Mouse (Mus musculus): ENCODE results near the gene Gas7. TPM values are rescaled to one million over a fixed set of nuclear protein-coding genes. Genes with fewer than 3 reads are reported as not detected.
A peak's percentile ranks its signal among the peaks of the same experiment; 100 is the strongest.

The Gas7 gene
- polyA plus RNA-seq, 1 experiment from 2014 or later = 26.6 TPM

DNA sequence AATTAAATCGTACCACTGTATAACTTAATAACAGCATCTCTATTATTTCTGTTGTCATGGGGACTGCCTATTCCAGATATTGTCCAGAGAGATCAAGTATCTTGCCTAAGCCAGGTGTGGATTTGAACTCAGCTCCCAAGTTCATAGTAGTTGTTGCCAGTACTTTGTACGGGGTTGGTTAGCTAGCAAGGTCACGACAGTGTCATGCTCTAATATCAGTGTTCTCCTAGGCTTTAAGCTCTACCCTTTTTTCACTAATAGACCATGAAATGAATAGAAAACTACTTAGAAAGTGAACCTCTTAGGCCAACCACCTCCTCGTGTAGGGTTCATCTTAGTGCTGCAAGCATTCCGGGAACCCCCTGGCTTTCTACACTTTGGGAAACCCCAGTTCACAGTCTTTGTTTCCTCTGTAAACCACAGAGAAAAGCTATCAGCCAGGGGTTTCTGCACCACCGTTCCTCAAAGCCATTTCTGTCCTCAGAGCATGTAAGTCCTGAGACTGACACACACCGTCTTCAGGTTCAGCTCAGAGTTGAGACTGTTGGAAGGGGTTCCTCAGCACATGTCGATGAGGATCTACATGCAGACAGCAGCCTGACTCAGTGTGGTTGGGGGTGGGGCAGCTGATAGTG is 108.9 kb downstream of the Gas7 start:
- Histone ChIP-seq H3K9me3 (no peaks in the 10 kb centered on the region), H3K4me1 (replicated peaks) (peaks cover 4% of the 10 kb centered on the region; the same call in 1 of the 2 replicates), H3K27me3 (no peaks in the 10 kb centered on the region), H3K9ac (no peak overlapping the region), H3K4me3 (no peak overlapping the region), H3K27ac (replicated peaks) (no peak overlapping the region), H3K4me2 (no peak overlapping the region), H3K36me3 (no peaks in the 10 kb centered on the region)
- WGBS = 87% methylated on average over 8 of the region's 8 CpGs
- no peak for ATAC-seq (ENCODE audit: low FRiP score, low read depth)

GRCm38 (mm10) chr11:67565512-67565911 is 110.3 kb downstream of the Gas7 start:
- Histone ChIP-seq H3K4me1 (replicated peaks) (peaks cover 3% of the 10 kb centered on the region; the same call in 1 of the 2 replicates), H3K4me2 (no peak overlapping the region), H3K27ac (replicated peaks) (no peak overlapping the region), H3K9ac (no peak overlapping the region), H3K9me3 (no peaks in the 10 kb centered on the region), H3K4me3 (no peak overlapping the region), H3K27me3 (no peaks in the 10 kb centered on the region), H3K36me3 (no peaks in the 10 kb centered on the region)
- ATAC-seq (ENCODE audit: low FRiP score, low read depth) = no peak
- 25% methylated on average over 4 of the region's 4 CpGs for WGBS

GRCm38 (mm10) chr11:67566704-67567103 is 111.5 kb downstream of the Gas7 start:
- WGBS = 86% methylated on average over 5 of the region's 5 CpGs
- H3K4me3 ChIP-seq = no peak overlapping the region

DNA sequence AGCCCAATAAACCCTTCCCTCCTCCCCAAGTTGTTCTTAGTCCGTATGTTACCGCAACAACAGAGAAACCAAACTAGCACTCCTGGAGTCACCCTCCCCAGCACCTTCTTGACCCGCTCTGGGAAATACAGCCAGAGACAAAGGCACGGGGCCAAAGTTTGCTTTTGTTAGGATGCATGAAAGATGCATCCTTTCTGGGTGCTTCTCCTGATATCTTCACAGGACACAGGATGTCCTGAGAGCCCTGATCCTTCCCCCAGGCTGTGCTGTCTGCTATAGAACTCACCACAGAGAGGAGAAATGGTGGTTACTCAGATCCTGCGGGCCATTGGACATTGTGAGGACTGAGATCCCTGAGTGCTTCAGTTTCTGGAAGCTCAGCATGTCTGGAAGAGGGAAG is 111.9 kb downstream of the Gas7 start:
- Histone ChIP-seq H3K4me3 (no peak overlapping the region), H3K27me3 (no peaks in the 10 kb centered on the region), H3K4me1 (replicated peaks) (peaks cover 12% of the 10 kb centered on the region), H3K9ac (no peak overlapping the region), H3K36me3 (no peaks in the 10 kb centered on the region), H3K9me3 (no peaks in the 10 kb centered on the region), H3K27ac (replicated peaks) (no peak overlapping the region), H3K4me2 (no peak overlapping the region)
- no peak for ATAC-seq (ENCODE audit: low FRiP score, low read depth)
- WGBS = 80% methylated on average over 5 of the region's 5 CpGs

More at GRCm38 (mm10) chr11:67566704-67567103, 111.5 kb downstream of the Gas7 start:
- no peak overlapping the region for H3K4me2 ChIP-seq
- peaks cover 12% of the 10 kb centered on the region for H3K4me1 ChIP-seq (replicated peaks)
- no peak overlapping the region for H3K27ac ChIP-seq (replicated peaks)
- no peak for ATAC-seq (ENCODE audit: low FRiP score, low read depth)
- no peaks in the 10 kb centered on the region for H3K36me3 ChIP-seq
- no peaks in the 10 kb centered on the region for H3K27me3 ChIP-seq
- no peak overlapping the region for H3K9ac ChIP-seq
- no peaks in the 10 kb centered on the region for H3K9me3 ChIP-seq

DNA sequence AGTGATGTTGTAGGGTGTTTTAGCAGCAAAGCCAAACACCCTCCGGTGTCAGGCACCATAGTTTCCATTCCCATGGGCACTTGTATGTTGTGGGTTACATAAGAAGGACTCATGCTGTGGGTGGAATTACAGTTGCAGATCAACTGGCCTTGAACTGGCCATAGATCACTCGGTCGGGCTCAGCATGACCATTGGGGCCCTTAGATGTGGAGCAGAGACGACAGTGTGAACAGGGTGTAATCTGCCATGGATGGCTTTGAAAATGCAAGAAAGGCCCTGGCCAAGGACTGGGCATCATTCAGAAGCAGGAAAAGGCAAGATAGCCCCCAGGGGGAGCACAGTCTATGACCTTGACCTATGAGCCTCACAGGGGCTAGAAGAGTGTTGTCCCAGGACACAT is 112.8 kb downstream of the Gas7 start:
- H3K9ac ChIP-seq = no peak overlapping the region
- WGBS = 83% methylated on average over 4 of the region's 4 CpGs
- H3K36me3 ChIP-seq = no peaks in the 10 kb centered on the region
- H3K9me3 ChIP-seq = no peaks in the 10 kb centered on the region
- H3K27me3 ChIP-seq = no peaks in the 10 kb centered on the region
- H3K4me1 ChIP-seq (replicated peaks) = peaks cover 12% of the 10 kb centered on the region
- ATAC-seq (ENCODE audit: low FRiP score, low read depth) = no peak
- no peak overlapping the region for H3K4me2 ChIP-seq
- no peak overlapping the region for H3K27ac ChIP-seq (replicated peaks)
- H3K4me3 ChIP-seq = no peak overlapping the region

DNA sequence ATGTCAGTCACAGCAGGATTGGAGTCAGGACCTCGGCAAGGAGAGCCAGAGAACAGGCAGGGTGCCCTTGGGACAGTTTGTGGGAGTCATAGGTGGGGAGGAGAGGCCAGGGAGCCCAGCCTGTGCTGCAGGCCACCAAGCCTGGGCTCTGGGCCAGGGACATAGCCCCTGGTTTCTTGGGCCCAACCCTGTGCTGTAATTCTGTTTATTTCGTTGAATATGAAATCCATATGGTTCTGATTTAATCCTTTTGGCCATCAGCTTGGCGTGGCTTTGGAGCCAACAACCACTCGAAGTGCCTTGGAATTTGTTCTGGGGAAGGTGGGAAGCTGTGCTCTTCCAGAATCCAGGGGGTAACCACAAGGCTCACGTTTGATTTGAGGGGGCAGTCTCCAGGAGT is 113.6 kb downstream of the Gas7 start:
- H3K9ac ChIP-seq = no peak overlapping the region
- no peak for ATAC-seq (ENCODE audit: low FRiP score, low read depth)
- no peak overlapping the region for H3K4me2 ChIP-seq
- H3K4me1 ChIP-seq (replicated peaks) = peaks cover 12% of the 10 kb centered on the region
- 80% methylated on average over 5 of the region's 5 CpGs for WGBS
- H3K9me3 ChIP-seq = no peaks in the 10 kb centered on the region
- H3K27ac ChIP-seq (replicated peaks) = no peak overlapping the region
- no peak overlapping the region for H3K4me3 ChIP-seq
- H3K36me3 ChIP-seq = no peaks in the 10 kb centered on the region
- no peaks in the 10 kb centered on the region for H3K27me3 ChIP-seq

GRCm38 (mm10) chr11:67570947-67571346 is 115.7 kb downstream of the Gas7 start:
- ATAC-seq (ENCODE audit: low FRiP score, low read depth) = no peak

DNA sequence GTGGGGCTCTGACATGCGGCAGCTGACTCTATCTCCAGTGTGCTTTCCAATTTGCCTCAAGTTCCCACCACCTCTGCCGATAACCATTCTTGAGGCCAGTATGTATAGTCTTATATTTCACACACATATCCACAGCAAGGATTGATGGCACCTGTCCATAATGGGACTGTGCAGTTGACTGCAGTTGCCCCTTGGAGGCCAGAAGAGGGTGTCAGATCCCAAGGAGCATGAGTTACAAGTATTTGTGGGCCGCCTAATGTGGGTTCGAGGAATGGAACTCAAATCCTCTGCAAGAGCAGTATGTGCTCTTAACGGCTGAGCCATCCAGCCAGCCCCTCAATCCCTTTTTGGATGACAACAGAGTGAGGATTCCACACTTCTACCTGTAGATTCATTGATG is 119.1 kb downstream of the Gas7 start:
- Histone ChIP-seq H3K27me3 (no peaks in the 10 kb centered on the region), H3K36me3 (no peaks in the 10 kb centered on the region), H3K27ac (replicated peaks) (no peak overlapping the region), H3K4me1 (replicated peaks) (peaks cover 12% of the 10 kb centered on the region), H3K4me2 (no peak overlapping the region), H3K4me3 (no peak overlapping the region), H3K9ac (no peak overlapping the region), H3K9me3 (no peaks in the 10 kb centered on the region)
- ATAC-seq (ENCODE audit: low FRiP score, low read depth) = no peak
- 88% methylated on average over 5 of the region's 5 CpGs for WGBS

More at GRCm38 (mm10) chr11:67570947-67571346, 115.7 kb downstream of the Gas7 start:
- peak overlapping the region; percentile 56 for H3K27ac ChIP-seq (replicated peaks)
- WGBS = 24% methylated on average over 8 of the region's 8 CpGs
- no peaks in the 10 kb centered on the region for H3K27me3 ChIP-seq
- peaks cover 12% of the 10 kb centered on the region for H3K4me1 ChIP-seq (replicated peaks)
- no peak overlapping the region for H3K4me3 ChIP-seq
- H3K4me2 ChIP-seq = no peak overlapping the region
- no peaks in the 10 kb centered on the region for H3K36me3 ChIP-seq
- H3K9me3 ChIP-seq = no peaks in the 10 kb centered on the region
- no peak overlapping the region for H3K9ac ChIP-seq

GRCm38 (mm10) chr11:67577472-67577871 is 122.2 kb downstream of the Gas7 start:
- no peak overlapping the region; the same call in 1 of the 2 replicates for H3K27ac ChIP-seq (replicated peaks)
- 81% methylated on average over 5 of the region's 5 CpGs for WGBS
- no peak overlapping the region for H3K4me2 ChIP-seq
- no peak for ATAC-seq (ENCODE audit: low FRiP score, low read depth)
- H3K9me3 ChIP-seq = no peaks in the 10 kb centered on the region
- H3K27me3 ChIP-seq = no peaks in the 10 kb centered on the region
- H3K36me3 ChIP-seq = no peaks in the 10 kb centered on the region
- no peak overlapping the region for H3K9ac ChIP-seq
- no peak overlapping the region for H3K4me3 ChIP-seq
- no peaks in the 10 kb centered on the region; the same call in 1 of the 2 replicates for H3K4me1 ChIP-seq (replicated peaks)

GRCm38 (mm10) chr11:67577994-67578393 is 122.8 kb downstream of the Gas7 start:
- Histone ChIP-seq H3K36me3 (no peaks in the 10 kb centered on the region), H3K27ac (replicated peaks) (no peak overlapping the region), H3K4me3 (no peak overlapping the region), H3K9ac (no peak overlapping the region), H3K9me3 (no peaks in the 10 kb centered on the region), H3K27me3 (no peaks in the 10 kb centered on the region), H3K4me2 (no peak overlapping the region), H3K4me1 (replicated peaks) (no peaks in the 10 kb centered on the region; the same call in 1 of the 2 replicates)
- ATAC-seq (ENCODE audit: low FRiP score, low read depth) = no peak
- WGBS = 86% methylated on average over 4 of the region's 4 CpGs

GRCm38 (mm10) chr11:67579136-67579535 is 123.9 kb downstream of the Gas7 start:
- 74% methylated on average over 9 of the region's 9 CpGs for WGBS
- Histone ChIP-seq H3K4me1 (replicated peaks) (no peaks in the 10 kb centered on the region; the same call in 1 of the 2 replicates), H3K36me3 (no peaks in the 10 kb centered on the region), H3K4me2 (no peak overlapping the region), H3K9me3 (no peaks in the 10 kb centered on the region), H3K9ac (no peak overlapping the region), H3K4me3 (no peak overlapping the region), H3K27ac (replicated peaks) (no peak overlapping the region), H3K27me3 (no peaks in the 10 kb centered on the region)
- no peak for ATAC-seq (ENCODE audit: low FRiP score, low read depth)

GRCm38 (mm10) chr11:67581549-67581948 is 126.3 kb downstream of the Gas7 start:
- no peaks in the 10 kb centered on the region for H3K36me3 ChIP-seq
- H3K9me3 ChIP-seq = no peaks in the 10 kb centered on the region
- no peak overlapping the region for H3K4me3 ChIP-seq
- no peaks in the 10 kb centered on the region for H3K27me3 ChIP-seq
- 56% methylated on average over 7 of the region's 7 CpGs for whole genome bisulfite sequencing
- no peak overlapping the region for H3K4me2 ChIP-seq
- H3K27ac ChIP-seq (replicated peaks) = no peak overlapping the region
- ATAC-seq (ENCODE audit: low FRiP score, low read depth) = no peak
- H3K4me1 ChIP-seq (replicated peaks) = no peaks in the 10 kb centered on the region; the same call in none of the 2 replicates
- no peak overlapping the region for H3K9ac ChIP-seq

- Histone ChIP-seq H3K4me2 (no peak overlapping the region), H3K4me1 (replicated peaks) (no peaks in the 10 kb centered on the region; the same call in none of the 2 replicates), H3K27me3 (no peaks in the 10 kb centered on the region), H3K9me3 (no peaks in the 10 kb centered on the region), H3K9ac (no peak overlapping the region), H3K36me3 (no peaks in the 10 kb centered on the region), H3K27ac (replicated peaks) (no peak overlapping the region), H3K4me3 (no peak overlapping the region)
- WGBS = 95% methylated on average over 4 of the region's 4 CpGs
- no peak for ATAC-seq (ENCODE audit: low FRiP score, low read depth)
Observed at GRCm38 (mm10) chr11:67582570-67582969, 127.3 kb downstream of the Gas7 start.
